Mouse (Mus musculus) kidney, adult 2 months (tissue): ENCODE measurements around the gene Zfp488. TPM values are rescaled to one million over a fixed set of nuclear protein-coding genes. Genes with fewer than 3 reads are reported as not detected.
A peak's percentile ranks its signal among the peaks of the same experiment; 100 is the strongest.

ENCODE experiments used
- DNase-seq: peaks from one replicate; pipeline ENCODE4 v3.0.0; 2021
- H3K27ac ChIP-seq: fragments of 200-500 bp; 2 replicates; pipeline ENCODE4 v1.5.1; 2012; ENCODE audit warnings: low read depth, low read length, control low read depth, inconsistent platforms; ENCODE audit not compliant: insufficient read depth
- H3K27me3 ChIP-seq: fragments of 200-500 bp; replicated peaks from 2 replicates; pipeline ENCODE4 v1.6.1; 2012; ENCODE audit warnings: mild to moderate bottlenecking, moderate library complexity, low read length, inconsistent platforms; ENCODE audit not compliant: control insufficient read depth, insufficient read depth
- H3K36me3 ChIP-seq: fragments of 200-500 bp; 2 replicates; pipeline ENCODE4 v1.6.1; 2012; ENCODE audit warnings: mild to moderate bottlenecking, moderate library complexity, low read length, inconsistent platforms; ENCODE audit not compliant: control insufficient read depth, insufficient read depth
- H3K4me1 ChIP-seq: fragments of 200-500 bp; 2 replicates; pipeline ENCODE4 v1.6.1; 2011; ENCODE audit warnings: low read length; ENCODE audit not compliant: control insufficient read depth, insufficient read depth
- H3K4me3 ChIP-seq: fragments of 200-500 bp; 2 replicates; pipeline ENCODE4 v1.5.1; 2011; ENCODE audit warnings: mild to moderate bottlenecking, low read depth, low read length, control low read depth; ENCODE audit not compliant: insufficient read depth
- CTCF ChIP-seq: fragments of 200-500 bp; conservative IDR thresholded peaks from 2 replicates; pipeline ENCODE4 v1.5.1; 2011; ENCODE audit warnings: low read depth, mild to moderate bottlenecking, control low read depth, low read length, moderate library complexity, mixed read lengths; ENCODE audit not compliant: insufficient read depth, insufficient read length
- POLR2A ChIP-seq: fragments of 200-500 bp; IDR thresholded peaks from one replicate; pipeline ENCODE4 v1.6.1; 2011; ENCODE audit warnings: low read depth, low read length, control low read depth
- WGBS: fragments of 180-500 bp; shearing (Covaris S2); methylation state at CpG from one replicate; pipeline ENCODE4 v1.1.7; 2018; 5-methylcytosine and 5-hydroxymethylcytosine counted together
- polyA plus RNA-seq: library from polyadenylated mRNA; depleted of rRNA; stranded (reverse); fragments of >200 nt; gene quantifications from 2 replicates; pipeline ENCODE4 v1.2.3, GENCODE M21; 2012

Zfp488 gene
- polyA plus RNA-seq, 1 experiment = not detected

GRCm38 (mm10) chr14:33965675-33966074 lies 12.9 kb downstream of the Zfp488 start:
- H3K27ac ChIP-seq = no peak overlapping the region
- DNase-seq = no peak
- H3K4me3 ChIP-seq = no peak overlapping the region
- no peaks in the 10 kb centered on the region for H3K27me3 ChIP-seq
- no peaks in the 10 kb centered on the region for H3K36me3 ChIP-seq
- H3K4me1 ChIP-seq = no peaks in the 10 kb centered on the region
- no peak for TF ChIP-seq CTCF
- WGBS = 70% methylated on average over 7 of the region's 7 CpGs

- no peaks in the 10 kb centered on the region for H3K36me3 ChIP-seq
- DNase-seq = peak; percentile 36
- H3K27me3 ChIP-seq = no peaks in the 10 kb centered on the region
- no peaks in the 10 kb centered on the region for H3K4me1 ChIP-seq
- no peak overlapping the region for H3K27ac ChIP-seq
- 11% methylated on average over 9 of the region's 9 CpGs for WGBS
- TF ChIP-seq CTCF = peak; percentile 67
- no peak for TF ChIP-seq POLR2A
- H3K4me3 ChIP-seq = no peak overlapping the region
Observed at GRCm38 (mm10) chr14:33959341-33959740, 19.2 kb downstream of the Zfp488 start.

GRCm38 (mm10) chr14:33958841-33959240 lies 19.7 kb downstream of the Zfp488 start:
- 70% methylated on average over 3 of the region's 3 CpGs for WGBS
- TF ChIP-seq CTCF (no peak), POLR2A (no peak)
- Histone ChIP-seq H3K27ac (no peak overlapping the region), H3K27me3 (no peaks in the 10 kb centered on the region), H3K4me3 (no peak overlapping the region), H3K4me1 (no peaks in the 10 kb centered on the region), H3K36me3 (no peaks in the 10 kb centered on the region)
- no peak for DNase-seq

GRCm38 (mm10) chr14:33958186-33958585 lies 20.4 kb downstream of the Zfp488 start:
- Histone ChIP-seq H3K27me3 (no peaks in the 10 kb centered on the region), H3K4me1 (no peaks in the 10 kb centered on the region), H3K27ac (no peak overlapping the region), H3K36me3 (no peaks in the 10 kb centered on the region), H3K4me3 (no peak overlapping the region)
- TF ChIP-seq POLR2A = no peak
- TF ChIP-seq CTCF = no peak
- WGBS = 88% methylated on average over 4 of the region's 4 CpGs
- no peak for DNase-seq

- H3K27ac ChIP-seq = no peak overlapping the region
- H3K4me3 ChIP-seq = no peak overlapping the region
- no peaks in the 10 kb centered on the region for H3K4me1 ChIP-seq
- no peaks in the 10 kb centered on the region for H3K27me3 ChIP-seq
- TF ChIP-seq CTCF (no peak), POLR2A (no peak)
- DNase-seq = no peak
- WGBS = 78% methylated on average over 13 of the region's 13 CpGs
- H3K36me3 ChIP-seq = no peaks in the 10 kb centered on the region
Observed at GRCm38 (mm10) chr14:33956055-33956454, 22.5 kb downstream of the Zfp488 start.

GRCm38 (mm10) chr14:33953761-33954160 lies 24.8 kb downstream of the Zfp488 start, which contains the start of gene Rbp3:
Gene Rbp3 (plus strand): TSS chr14:33954003.
- H3K27ac ChIP-seq = no peak within 1 kb of the TSS
- H3K4me1 ChIP-seq = no peaks in the 10 kb centered on the region
- no peaks in the 10 kb centered on the region for H3K27me3 ChIP-seq
- H3K36me3 ChIP-seq = no peaks in the 10 kb centered on the region
- TF ChIP-seq POLR2A (no peak), CTCF (no peak)
- no peak within 1 kb of the TSS for H3K4me3 ChIP-seq
- no peak for DNase-seq
- WGBS = 80% methylated on average over 5 of the region's 5 CpGs

- WGBS = 58% methylated on average over 6 of the region's 6 CpGs
- Histone ChIP-seq H3K36me3 (no peaks in the 10 kb centered on the region), H3K27ac (no peak overlapping the region), H3K4me1 (no peaks in the 10 kb centered on the region), H3K27me3 (no peaks in the 10 kb centered on the region), H3K4me3 (no peak overlapping the region)
- no peak for DNase-seq
- TF ChIP-seq POLR2A (no peak), CTCF (no peak)
Observed at GRCm38 (mm10) chr14:33952233-33952981, 26.2 kb downstream of the Zfp488 start.

- TF ChIP-seq POLR2A (no peak), CTCF (no peak)
- Histone ChIP-seq H3K27ac (no peak overlapping the region), H3K4me1 (no peaks in the 10 kb centered on the region), H3K36me3 (no peaks in the 10 kb centered on the region), H3K27me3 (no peaks in the 10 kb centered on the region), H3K4me3 (no peak overlapping the region)
- 77% methylated on average over 6 of the region's 6 CpGs for WGBS
- no peak for DNase-seq
Observed at GRCm38 (mm10) chr14:33946125-33946524, 32.4 kb downstream of the Zfp488 start.
